25 mouse cellular contexts compared by ENCODE assay signal in the genomic region with DNA sequence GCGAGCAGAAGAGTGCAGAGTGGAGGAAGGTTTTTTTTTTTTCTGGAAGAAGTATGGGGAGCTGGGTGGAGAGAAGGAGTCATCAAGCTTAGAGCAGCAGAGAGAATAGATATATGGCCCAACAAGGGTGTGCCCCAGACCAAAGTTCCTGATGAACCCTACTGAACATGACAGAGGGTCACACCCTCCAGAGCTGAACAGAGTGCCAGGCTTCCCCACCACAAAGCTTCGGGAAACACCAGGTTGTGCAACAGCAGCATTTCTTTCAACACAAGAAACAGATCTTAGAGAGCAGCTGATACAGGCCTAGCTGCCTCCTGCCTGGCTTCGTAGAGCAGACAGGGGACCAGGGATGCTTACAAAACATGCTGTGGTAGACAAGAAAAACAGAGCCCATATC. TPM values are rescaled to one million over a fixed set of nuclear protein-coding genes. Genes with fewer than 3 reads are reported as not detected.
DNase-seq lines count a peak whose midpoint lies in the region; ATAC-seq and TF ChIP-seq lines count a peak whose summit lies in the region.
"Had no signal": no experiment of that assay in that cellular context is flagged by ENCODE, and none has a peak within 500 bp of the region (broad histone marks: within the 10 kb centered on the region; RNA-seq: fewer than 3 reads in every experiment).

No protein-coding gene starts in this region.

- no peaks in the 10 kb centered on the region for H3K27me3 ChIP-seq in lung, postnatal 0 days (replicated peaks; ENCODE audit: insufficient read depth, low read length)
- H3K27me3 ChIP-seq in liver, embryonic 16.5 days (ENCODE audit: control insufficient read depth, insufficient read depth, low read depth, low read length): no peaks in the 10 kb centered on the region
- H3K27me3 ChIP-seq: Patski; stomach, embryonic 15.5 days had no signal

- no peak for TF ChIP-seq POLR2A in lung, adult 2 months (IDR thresholded peaks at IDR 0.05; ENCODE audit: borderline replicate concordance, extremely low read depth, low read depth, low read length)

- TF ChIP-seq EP300 in lung, postnatal 0 days (IDR thresholded peaks at IDR 0.05): no peak

- H3K4me3 ChIP-seq in lung, postnatal 0 days (ENCODE audit: low read depth, low read length): no peak overlapping the region
- no peak overlapping the region for H3K4me3 ChIP-seq in lung, adult 2 months (replicated peaks; ENCODE audit: extremely low read depth, low read depth, low read length)
- H3K4me3 ChIP-seq in liver, embryonic 16.5 days (ENCODE audit: low read depth, low read length): no peak overlapping the region
- H3K4me3 ChIP-seq: embryonic facial prominence, embryonic 13.5 days; heart, embryonic 10.5 days; hindbrain, embryonic 13.5 days; limb, embryonic 10.5 days; stomach, embryonic 15.5 days had no signal

- no peaks in the 10 kb centered on the region; the same call in 1 of the 2 replicates for H3K4me1 ChIP-seq in lung, postnatal 0 days (ENCODE audit: insufficient read depth, low read depth, low read length)
- H3K4me1 ChIP-seq in lung, adult 2 months (ENCODE audit: control insufficient read depth, insufficient read depth, low read length): peaks cover 8% of the 10 kb centered on the region
- peaks cover 14% of the 10 kb centered on the region for H3K4me1 ChIP-seq in liver, embryonic 16.5 days (ENCODE audit: control insufficient read depth, low read depth, low read length)

- TF ChIP-seq CTCF in lung, postnatal 0 days (IDR thresholded peaks at IDR 0.05): no peak
- TF ChIP-seq CTCF in lung, adult 2 months (IDR thresholded peaks at IDR 0.05; ENCODE audit: insufficient read depth, low read length): no peak

- no peak overlapping the region for H3K4me2 ChIP-seq in lung, postnatal 0 days (replicated peaks; ENCODE audit: low read depth, low read length)
- H3K4me2 ChIP-seq in liver, embryonic 16.5 days (ENCODE audit: low read depth, low read length): no peak overlapping the region
- H3K4me2 ChIP-seq: embryonic facial prominence, embryonic 13.5 days; hindbrain, embryonic 13.5 days; lung, embryonic 14.5 days; stomach, embryonic 15.5 days had no signal

- 66% methylated on average over 3 of the region's 3 CpGs for WGBS in lung, postnatal 0 days
- WGBS in lung, adult 2 months: 61% methylated on average over 3 of the region's 3 CpGs
- WGBS in liver, embryonic 16.5 days (ENCODE audit: insufficient replicate concordance): 45% methylated on average over 3 of the region's 3 CpGs

- no peaks in the 10 kb centered on the region for H3K9me3 ChIP-seq in lung, postnatal 0 days (ENCODE audit: low read length)
- no peaks in the 10 kb centered on the region for H3K9me3 ChIP-seq in liver, embryonic 16.5 days (replicated peaks; ENCODE audit: control insufficient read depth, low read length)
- H3K9me3 ChIP-seq: embryonic facial prominence, embryonic 13.5 days; heart, embryonic 10.5 days; hindbrain, embryonic 13.5 days; limb, embryonic 10.5 days; stomach, embryonic 15.5 days had no signal

- no peak overlapping the region for H3K27ac ChIP-seq in lung, postnatal 0 days (ENCODE audit: low read length)
- no peak overlapping the region for H3K27ac ChIP-seq in liver, embryonic 16.5 days (ENCODE audit: low read length)
- H3K27ac ChIP-seq: embryonic facial prominence, embryonic 13.5 days; heart, embryonic 10.5 days; hindbrain, embryonic 13.5 days; limb, embryonic 10.5 days; stomach, embryonic 15.5 days had no signal

- DNase-seq in lung, postnatal 0 days (ENCODE audit: low spot score): peak; percentile 28
- no peak for DNase-seq in lung, adult 2 months
- no peak for DNase-seq in layer of hippocampus, adult 8-10 months (ENCODE audit: low spot score in 2 of 2)
- DNase-seq in urinary bladder, postnatal 10 days (ENCODE audit: low spot score): no peak
- no peak for DNase-seq in neural tube, embryonic 10.5 days (ENCODE audit: extremely low spot score, low spot score)
- DNase-seq: adrenal gland, postnatal 10 days; cerebellum, adult 9-10 months; gastrocnemius, postnatal 25 days; kidney, postnatal 36 days; layer of hippocampus, adult 9-11 months; lung, embryonic 14.5 days; right cerebral cortex, postnatal 14 days; thymus, adult 2 months had no signal

- no peak for ATAC-seq in lung, postnatal 0 days
- ATAC-seq in liver, embryonic 16.5 days (ENCODE audit: low read depth): 0 out of 2 replicates have a peak, but pooled peaks have one; percentile 20
- ATAC-seq in megakaryocyte progenitor cell, adult 5-6 weeks (replicated peaks; ENCODE audit: poor library complexity): peak; percentile 67
- ATAC-seq: forebrain, embryonic 16.5 days; inflammation-experienced regulatory T-cells, adult 6 months; Patski had no signal

- no peak overlapping the region for H3K9ac ChIP-seq in lung, postnatal 0 days (replicated peaks; ENCODE audit: low read depth)
- H3K9ac ChIP-seq in liver, embryonic 16.5 days (ENCODE audit: low read depth, low read length): no peak overlapping the region
- H3K9ac ChIP-seq: embryonic facial prominence, embryonic 13.5 days; hindbrain, embryonic 13.5 days; lung, embryonic 14.5 days; stomach, embryonic 15.5 days had no signal

- no peaks in the 10 kb centered on the region for H3K36me3 ChIP-seq in lung, postnatal 0 days (ENCODE audit: insufficient read depth, low read length)
- no peaks in the 10 kb centered on the region for H3K36me3 ChIP-seq in liver, embryonic 16.5 days (ENCODE audit: control insufficient read depth, insufficient read depth)
- H3K36me3 ChIP-seq: embryonic facial prominence, embryonic 13.5 days; heart, embryonic 10.5 days; hindbrain, embryonic 13.5 days; limb, embryonic 10.5 days; stomach, embryonic 15.5 days had no signal

RNA-seq across cellular contexts. Expression of gene Mfsd7a, which starts 1.7 kb away (rescaled TPM):
- polyA plus RNA-seq in lung, postnatal 0 days (2015; fragmentation: Nextera tagmentation; extraction: Ambion mirVana): 0.54 and 0.55 TPM in 2 replicates
- polyA plus RNA-seq in lung, adult 2 months (2012; rRNA removed): 6.8 and 9.7 TPM in 2 replicates
- polyA plus RNA-seq in liver, embryonic 16.5 days (2015; fragmentation: Nextera tagmentation; extraction: Ambion mirVana): 0.21 and 0.35 TPM in 2 replicates
- 0.59 and 1.6 TPM in 2 replicates for total RNA-seq in megakaryocyte progenitor cell, adult 5-6 weeks (2015)
- total RNA-seq in megakaryocyte progenitor cell, adult 5-6 weeks (2017): 1.1 and 1.2 TPM in 2 replicates
- 1 to 10 TPM; 1.2 to 2.3 (median 1.7) TPM for total RNA-seq in layer of hippocampus, adult 8-10 months (2022)
- polyA plus RNA-seq: inflammation-experienced regulatory T-cells, adult 6 months; lung, embryonic 14.5 days; neural tube, embryonic 14.5 days had no signal

RNA-seq across cellular contexts. Expression of gene Atp5k, which starts 12.7 kb away (rescaled TPM):
- polyA plus RNA-seq in lung, postnatal 0 days (2015; fragmentation: Nextera tagmentation; extraction: Ambion mirVana): 268 and 291 TPM in 2 replicates
- polyA plus RNA-seq in lung, adult 2 months (2012; rRNA removed): 19.3 and 33.6 TPM in 2 replicates
- 197 and 235 TPM in 2 replicates for polyA plus RNA-seq in liver, embryonic 16.5 days (2015; fragmentation: Nextera tagmentation; extraction: Ambion mirVana)
- total RNA-seq in megakaryocyte progenitor cell, adult 5-6 weeks (2015): 245 and 275 TPM in 2 replicates
- 222 and 254 TPM in 2 replicates for total RNA-seq in megakaryocyte progenitor cell, adult 5-6 weeks (2017)
- 100 to 1,000 TPM; 119 to 263 (median 190) TPM for total RNA-seq in layer of hippocampus, adult 8-10 months (2022)

RNA-seq across cellular contexts. Expression of gene Pcgf3, which starts 14.1 kb away (rescaled TPM):
- 10.3 and 10.7 TPM in 2 replicates for polyA plus RNA-seq in lung, postnatal 0 days (2015; fragmentation: Nextera tagmentation; extraction: Ambion mirVana)
- 7.4 and 11.1 TPM in 2 replicates for polyA plus RNA-seq in lung, adult 2 months (2012; rRNA removed)
- 5.9 and 6.1 TPM in 2 replicates for polyA plus RNA-seq in liver, embryonic 16.5 days (2015; fragmentation: Nextera tagmentation; extraction: Ambion mirVana)
- 15.8 and 21.1 TPM in 2 replicates for total RNA-seq in megakaryocyte progenitor cell, adult 5-6 weeks (2015)
- 7.6 and 10.6 TPM in 2 replicates for total RNA-seq in megakaryocyte progenitor cell, adult 5-6 weeks (2017)
- 10 to 100 TPM; 42.2 to 44.1 (median 42.5) TPM for total RNA-seq in layer of hippocampus, adult 8-10 months (2022)

RNA-seq across cellular contexts. Expression of gene Pde6b, which starts 58.8 kb away (rescaled TPM):
- polyA plus RNA-seq in lung, postnatal 0 days (2015; fragmentation: Nextera tagmentation; extraction: Ambion mirVana): 0.06 TPM in 1 of 2 replicates, not detected in the other
- not detected in 2 replicates for polyA plus RNA-seq in lung, adult 2 months (2012; rRNA removed)
- 0.16 TPM in 1 of 2 replicates, not detected in the other for polyA plus RNA-seq in liver, embryonic 16.5 days (2015; fragmentation: Nextera tagmentation; extraction: Ambion mirVana)
- not detected in 2 replicates for total RNA-seq in megakaryocyte progenitor cell, adult 5-6 weeks (2015)
- not detected in 2 replicates for total RNA-seq in megakaryocyte progenitor cell, adult 5-6 weeks (2017)
- total RNA-seq in layer of hippocampus, adult 8-10 months (2022): under 1 TPM; 0.10 to 0.52 (median 0.34) TPM
- total RNA-seq: adrenal gland, postnatal 10 days; gastrocnemius, postnatal 25 days; midbrain, postnatal 0 days had no signal
- polyA plus RNA-seq: forebrain, embryonic 16.5 days; midbrain, postnatal 0 days; neural tube, embryonic 14.5 days; thymus, adult 2 months had no signal
